Mouse (Mus musculus) adrenal gland, adult (tissue): ENCODE data around the gene Nfyb.

ENCODE experiments used
- DNase-seq, 2 experiments: peaks; one replicate each; pipeline ENCODE4 v3.0.0; 2022 to 2023; ENCODE audit warnings: low spot score in 1 of 2; ENCODE audit not compliant: inconsistent age in 2 of 2

The Nfyb gene

DNA sequence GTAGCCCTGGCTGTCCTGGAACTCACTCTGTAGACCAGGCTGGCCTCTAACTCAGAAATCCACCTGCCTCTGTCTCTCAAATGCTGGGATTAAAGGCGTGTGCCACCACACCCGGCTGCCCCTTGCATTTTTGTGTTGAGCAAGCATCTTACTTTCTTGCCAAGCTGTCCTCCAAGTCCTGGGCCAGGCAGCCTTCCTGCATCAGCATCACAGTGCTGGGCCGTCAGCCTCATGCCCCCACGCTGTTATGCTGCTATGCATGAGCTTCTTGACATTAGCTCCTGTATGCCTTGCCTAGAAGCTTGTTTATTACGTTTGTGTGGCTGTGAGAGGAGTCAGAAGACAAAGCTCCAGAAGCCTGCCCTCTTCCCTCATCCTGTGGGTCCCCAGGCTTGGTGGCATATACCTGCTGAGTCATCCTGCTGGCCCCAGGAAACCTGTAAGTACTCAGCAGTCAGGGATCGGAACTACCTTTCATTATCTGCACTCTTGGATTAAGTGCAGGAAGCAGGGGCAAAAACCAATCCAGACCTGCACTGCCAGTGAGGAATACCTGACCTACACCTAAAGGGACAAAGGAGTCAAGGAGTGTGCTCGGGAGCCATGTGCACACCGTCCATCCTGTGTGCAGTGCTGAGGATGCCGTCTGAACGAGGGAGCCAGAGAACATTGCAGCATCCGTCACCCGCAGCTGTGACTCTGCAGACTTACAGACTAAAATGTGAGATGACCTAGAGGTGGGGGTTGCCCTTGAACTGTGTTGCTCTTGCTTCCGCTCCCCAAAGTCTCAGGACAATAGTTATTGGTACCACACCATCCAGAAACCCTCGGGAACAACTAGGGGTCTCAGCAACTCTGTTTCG is 16.7 kb downstream of the Nfyb start:
- no peak for DNase-seq

DNA sequence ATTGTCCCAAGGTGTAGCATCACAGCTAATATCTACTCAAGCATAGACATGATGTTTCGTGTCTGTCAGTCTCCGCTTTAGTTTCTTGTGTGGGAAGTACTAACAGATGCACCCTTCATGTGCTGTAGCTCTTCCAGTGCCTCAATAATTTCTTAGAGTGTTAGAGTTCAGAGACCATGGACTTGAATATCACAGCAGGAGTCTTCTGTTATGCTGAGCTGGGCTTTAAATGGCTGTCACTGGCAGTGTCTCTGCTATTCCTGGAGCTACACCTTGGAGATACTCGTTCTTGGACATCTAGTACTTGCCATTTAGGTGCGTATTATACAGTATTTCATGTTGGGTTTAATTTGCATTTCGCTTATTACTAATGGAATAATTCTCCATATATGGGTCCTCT is 18.6 kb downstream of the Nfyb start:
- DNase-seq: no peak

DNA sequence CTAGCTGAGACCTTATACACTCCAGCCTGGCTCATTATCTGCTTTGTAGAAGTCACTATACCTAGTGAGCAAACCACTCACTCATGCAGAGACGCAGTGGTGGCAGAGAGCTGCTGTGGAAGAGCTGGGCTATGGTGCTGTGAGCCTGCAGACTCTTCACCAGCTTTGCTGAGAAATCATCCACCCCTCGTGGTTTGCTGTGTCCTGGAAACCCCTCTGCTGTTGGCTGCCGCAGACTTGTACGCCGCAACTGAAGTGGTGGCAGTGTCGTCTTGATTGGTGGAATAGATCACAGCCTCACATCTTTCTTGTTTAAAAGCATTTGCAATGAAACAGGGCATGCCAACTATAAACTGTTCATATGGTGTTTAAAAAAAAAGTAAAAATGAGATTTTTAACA is 19.6 kb downstream of the Nfyb start:
- DNase-seq: no peak

DNA sequence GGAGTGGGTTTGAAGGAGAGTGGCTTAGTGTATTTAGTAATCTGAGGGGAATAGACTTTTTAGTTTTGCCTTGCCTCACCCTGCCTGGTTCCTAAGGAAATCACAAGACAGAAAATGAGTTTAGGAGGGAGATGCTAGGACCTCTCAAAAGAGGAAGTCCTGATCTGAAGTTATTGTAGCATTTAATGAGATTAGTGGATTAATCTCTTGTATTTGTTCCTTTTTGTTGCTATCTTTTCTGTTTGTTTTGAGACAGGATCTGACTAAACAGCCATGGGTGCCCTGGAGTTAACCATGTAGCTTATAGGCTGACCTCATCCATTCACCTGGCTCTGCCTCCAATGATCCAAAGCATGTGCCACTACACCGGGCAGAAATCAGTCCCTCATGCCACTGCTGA is 21.4 kb downstream of the Nfyb start:
- DNase-seq: no peak

DNA sequence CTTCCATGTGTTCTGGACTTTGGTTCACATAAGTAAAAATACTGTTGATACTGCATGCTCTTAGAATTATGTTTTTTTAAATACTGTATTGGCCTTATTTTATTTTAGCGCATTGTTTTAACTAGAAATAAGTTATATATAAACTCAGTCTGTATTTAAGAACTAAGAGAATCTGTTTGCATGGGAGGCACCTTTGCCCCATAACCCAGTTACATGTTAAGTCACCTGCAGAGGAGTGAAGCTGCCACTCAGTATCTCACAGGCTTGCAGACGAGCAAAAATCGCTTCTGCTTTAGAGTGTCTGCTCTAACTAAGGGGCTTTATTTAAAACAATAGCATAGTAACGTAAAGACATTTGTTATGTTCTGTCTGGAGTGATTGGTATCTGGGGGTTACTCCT is 22.1 kb downstream of the Nfyb start:
- DNase-seq: no peak

DNA sequence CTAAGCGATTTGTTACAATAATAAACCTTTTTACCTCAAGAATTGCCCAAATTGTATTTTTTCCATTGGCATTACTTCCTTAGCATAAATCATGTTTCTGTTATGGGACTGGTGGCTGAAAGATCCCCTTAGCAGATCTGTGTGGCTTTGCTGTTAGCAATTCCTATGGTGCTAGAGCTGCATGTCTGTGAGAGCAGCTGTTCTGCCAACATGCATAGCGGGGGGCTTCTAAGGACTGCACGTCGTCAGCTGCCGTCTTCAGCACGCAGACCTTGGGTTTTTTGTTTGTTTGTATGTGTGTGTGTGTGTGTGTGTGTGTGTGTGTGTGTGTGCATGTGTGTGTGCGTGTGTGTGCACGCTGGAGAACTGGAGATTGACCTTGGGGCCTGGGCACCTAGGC is 22.6 kb downstream of the Nfyb start:
- no peak for DNase-seq

DNA sequence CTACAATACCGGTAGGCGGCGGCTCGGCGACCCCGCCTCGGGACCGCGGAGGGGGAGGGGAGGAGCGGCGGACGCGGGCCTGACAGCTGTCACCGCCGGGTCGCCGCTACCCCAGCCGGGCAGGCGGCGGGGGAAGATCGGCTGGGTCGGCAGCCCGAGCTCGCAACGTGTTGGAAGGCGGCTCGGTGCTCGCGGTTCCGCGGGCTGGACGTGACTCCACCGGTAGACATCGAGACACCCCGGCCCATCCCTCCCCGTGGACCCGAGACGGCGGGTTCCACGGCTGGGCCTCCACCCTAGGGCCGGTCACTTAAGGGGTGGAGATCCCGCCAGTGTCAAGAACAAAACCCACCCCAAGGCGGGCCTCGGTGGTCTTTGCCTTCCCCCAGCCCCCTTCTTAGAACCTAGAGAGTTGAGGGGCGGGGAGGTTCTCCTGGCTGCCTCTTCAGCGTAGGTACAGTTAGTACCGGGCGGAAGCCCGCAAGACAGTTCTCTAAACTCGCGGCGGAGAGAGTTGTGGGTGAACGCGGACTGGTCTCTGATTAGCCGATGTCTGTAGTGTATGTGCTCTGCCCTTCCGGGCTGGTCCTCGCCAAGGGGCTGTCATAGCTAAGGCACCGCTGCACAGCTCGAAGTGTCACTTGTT is 64.5 kb downstream of the Nfyb start:
- DNase-seq: peak in 1 of 2 experiments; percentile 31

DNA sequence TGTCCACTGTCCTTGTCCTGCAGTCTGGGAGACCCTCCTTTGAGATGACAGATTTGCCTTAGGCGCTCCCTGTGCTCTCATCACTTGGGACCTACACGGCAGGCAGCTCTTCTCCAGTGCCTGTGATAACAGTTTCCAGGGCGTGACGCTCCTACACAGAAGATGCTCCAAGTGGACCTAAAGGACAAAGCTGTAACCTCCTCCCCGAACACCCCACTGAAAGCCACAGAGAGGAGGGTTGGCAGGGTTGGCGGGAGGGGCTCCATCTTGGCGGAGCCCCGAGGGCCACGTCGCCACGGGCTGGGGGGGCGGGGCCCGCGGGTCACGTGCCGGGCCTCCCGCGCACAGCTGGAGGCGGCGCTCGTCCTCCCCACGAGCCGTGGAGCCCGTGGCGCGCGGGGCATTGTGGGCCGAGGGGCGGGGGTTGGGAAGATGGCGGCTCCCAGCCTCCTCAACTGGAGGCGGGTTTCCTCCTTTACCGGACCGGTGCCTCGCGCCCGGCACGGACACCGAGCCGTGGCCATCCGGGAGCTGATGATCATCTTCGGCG is 65.2 kb downstream of the Nfyb start:
- peak; percentile 92 to 97 for DNase-seq
